Mouse (Mus musculus) gastrocnemius, postnatal 14 days (tissue): Measurements from ENCODE around the gene Gm16381. TPM values are rescaled to one million over a fixed set of nuclear protein-coding genes. Genes with fewer than 3 reads are reported as not detected.
"Not testable (repeated sequence)": the region's sequence is repeated elsewhere in the genome, so short reads cannot be mapped to it uniquely, and the experiment has no call there.

Source experiments
- DNase-seq: peaks from one replicate; pipeline ENCODE4 v3.0.0; 2021; ENCODE audit warnings: mixed read lengths
- intact Hi-C: fragments of 180-260 bp; cut with DNase I; formaldehyde crosslinking; loops from one replicate; pipeline ENCODE4 v1.15.1; 2025; ENCODE audit warnings: low total_unique reads
- long read RNA-seq, 2 experiments: library from polyadenylated mRNA; stranded (forward); transcript quantifications; one replicate each; pipeline ENCODE4 v2.0.0; 2021
- total RNA-seq, 2 experiments: library from RNA; stranded (reverse); gene quantifications; 2 replicates each; pipeline ENCODE4 v1.2.3; 2021

Gm16381 gene
- not detected for total RNA-seq
- long read RNA-seq, experiment 1 = 0 reads
- long read RNA-seq, experiment 2 = 0 reads

GRCm38 (mm10) chr12:87644520-87644919 lies at the start of gene Gm16381:
Gm16381 (minus strand) TSS chr12:87644620.
- intact Hi-C loops = not testable (repeated sequence)

GRCm38 (mm10) chr12:87652916-87653703 lies 8.7 kb upstream of the Gm16381 start:
- DNase-seq, intact Hi-C loops: not testable (repeated sequence)

More at GRCm38 (mm10) chr12:87644520-87644919, at the start of gene Gm16381:
- DNase-seq = not testable (repeated sequence)

- DNase-seq, intact Hi-C loops: not testable (repeated sequence)
Measured at GRCm38 (mm10) chr12:87618569-87618968, 25.9 kb downstream of the Gm16381 start, which contains the start of gene Gm4027. Gm4027 (plus strand) TSS chr12:87618869.

GRCm38 (mm10) chr12:87602388-87602787 lies 42.0 kb downstream of the Gm16381 start, which contains the start of gene Oog1:
Oog1 (plus strand) TSS chr12:87602688.
- DNase-seq, intact Hi-C loops: not testable (repeated sequence)

DNA sequence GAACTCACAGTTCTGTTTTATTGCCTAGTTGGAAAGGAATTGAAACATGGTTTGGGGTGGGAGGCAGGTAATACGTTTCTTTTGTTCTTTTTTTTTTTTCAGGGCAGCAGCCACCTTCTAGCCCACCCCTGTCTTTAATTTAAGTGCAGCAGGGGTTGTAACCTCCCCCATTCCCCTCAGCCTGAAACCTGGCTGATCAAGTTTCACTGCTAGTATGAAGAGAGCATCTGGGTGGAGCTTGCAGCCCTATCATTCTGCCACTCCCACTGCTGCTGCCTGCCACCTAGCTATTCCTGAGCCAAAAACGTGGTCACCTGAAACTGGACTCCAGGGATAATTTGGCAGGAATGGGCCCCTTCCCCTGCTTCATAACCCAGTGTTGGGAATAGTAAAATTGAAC lies 43.0 kb downstream of the Gm16381 start:
- DNase-seq = not testable (repeated sequence)

More for the DNA sequence above, 43.0 kb downstream of the Gm16381 start:
- intact Hi-C loops = not testable (repeated sequence)

Other genes starting within 250 kb of the Gm16381 start
- 100 to 1,000 TPM; 142 to 154 TPM for gene Slirp, start 200.7 kb downstream of the Gm16381 start, total RNA-seq
- 1 to 10 TPM; 6.0 to 7.6 TPM for gene Alkbh1, start 200.6 kb downstream of the Gm16381 start, total RNA-seq
- 10 to 100 TPM; 43.7 to 44.7 TPM for gene Snw1, start 172.3 kb downstream of the Gm16381 start, total RNA-seq
- gene Gm5788, start 149.9 kb downstream of the Gm16381 start, total RNA-seq = not detected
- not detected for gene Gm8300, start 130.3 kb downstream of the Gm16381 start, total RNA-seq
- not detected for gene Oog1, start 41.9 kb downstream of the Gm16381 start, total RNA-seq
- gene Gm4027, start 25.8 kb downstream of the Gm16381 start, total RNA-seq = not detected
- gene Gm21319, start 131.1 kb upstream of the Gm16381 start, total RNA-seq = not detected
- not detected for gene Gm21936, start 150.9 kb upstream of the Gm16381 start, total RNA-seq
- gene BB287469, start 172.0 kb upstream of the Gm16381 start, total RNA-seq = not detected
- not detected for gene Gm2001, start 197.7 kb upstream of the Gm16381 start, total RNA-seq
- not detected for gene Gm2016, start 229.5 kb upstream of the Gm16381 start, total RNA-seq